Mouse (Mus musculus) limb, embryonic 13.5 days (tissue): ENCODE results near the gene Mogs. TPM values are rescaled to one million over a fixed set of nuclear protein-coding genes. Genes with fewer than 3 reads are reported as not detected.

ENCODE experiments used
- ATAC-seq: fragments of 200-750 bp; cut with Nextera tagmentation; 2 replicates; pipeline ENCODE4 v1.8.0; 2017; ENCODE audit warnings: low read depth, moderate number of reproducible peaks, moderate TSS enrichment; ENCODE audit not compliant: low FRiP score
- H3K27ac ChIP-seq: fragments of 300-500 bp; sonication (generic); 2 replicates; pipeline ENCODE4 v1.5.1; 2015; ENCODE audit warnings: inconsistent platforms, mild to moderate bottlenecking, moderate library complexity
- H3K27me3 ChIP-seq: fragments of 300-500 bp; sonication (generic); 2 replicates; pipeline ENCODE4 v1.6.1; 2015; ENCODE audit warnings: mild to moderate bottlenecking, inconsistent platforms
- H3K36me3 ChIP-seq: fragments of 300-500 bp; sonication (generic); 2 replicates; pipeline ENCODE4 v1.6.1; 2015; ENCODE audit warnings: inconsistent platforms, mild to moderate bottlenecking, moderate library complexity
- H3K4me1 ChIP-seq: fragments of 300-500 bp; sonication (generic); 2 replicates; pipeline ENCODE4 v1.6.1; 2015; ENCODE audit warnings: inconsistent platforms
- H3K4me2 ChIP-seq: fragments of 300-500 bp; sonication (generic); replicated peaks from 2 replicates; pipeline ENCODE4 v1.6.1; 2015; ENCODE audit warnings: inconsistent platforms, mild to moderate bottlenecking, moderate library complexity
- H3K4me3 ChIP-seq: fragments of 300-500 bp; sonication (generic); 2 replicates; pipeline ENCODE4 v1.5.1; 2015; ENCODE audit warnings: moderate library complexity, mild to moderate bottlenecking, inconsistent platforms
- H3K9ac ChIP-seq: fragments of 300-500 bp; sonication (generic); 2 replicates; pipeline ENCODE4 v1.6.1; 2015; ENCODE audit warnings: mild to moderate bottlenecking, inconsistent platforms
- H3K9me3 ChIP-seq: fragments of 300-500 bp; sonication (generic); 2 replicates; pipeline ENCODE4 v1.6.1; 2016; ENCODE audit warnings: inconsistent platforms
- WGBS: fragments of 180-500 bp; shearing (Covaris S2); methylation state at CpG from one replicate; pipeline ENCODE4 v1.1.7; 2015; 5-methylcytosine and 5-hydroxymethylcytosine counted together
- polyA plus RNA-seq: library from polyadenylated mRNA; unstranded; fragments of >200 nt; fragmentation: Nextera tagmentation; extraction: Ambion mirVana; gene quantifications from 2 replicates; pipeline ENCODE4 v1.2.1, GENCODE M21; 2015

Mogs gene
- 42.7 and 45.4 TPM in 2 replicates for polyA plus RNA-seq

- no peaks in the 10 kb centered on the region for H3K9me3 ChIP-seq
- H3K4me3 ChIP-seq, result peak within 1 kb of the TSS; percentile 90
- 1% methylated on average over 53 of the region's 58 CpGs for WGBS
- H3K27ac ChIP-seq, result peak within 1 kb of the TSS; percentile 74
- H3K4me2 ChIP-seq, result peak within 1 kb of the TSS; percentile 93
- H3K4me1 ChIP-seq, result peaks cover 34% of the 10 kb centered on the region
- H3K27me3 ChIP-seq, result no peaks in the 10 kb centered on the region
- H3K36me3 ChIP-seq, result peaks cover 42% of the 10 kb centered on the region
- ATAC-seq, result peak; percentile 90
- H3K9ac ChIP-seq, result peak within 1 kb of the TSS; percentile 92
These were observed at the start of gene Mogs for GRCm38 (mm10) chr6:83115011-83115671. TSS of gene Mogs (plus strand) at chr6:83115496.

DNA sequence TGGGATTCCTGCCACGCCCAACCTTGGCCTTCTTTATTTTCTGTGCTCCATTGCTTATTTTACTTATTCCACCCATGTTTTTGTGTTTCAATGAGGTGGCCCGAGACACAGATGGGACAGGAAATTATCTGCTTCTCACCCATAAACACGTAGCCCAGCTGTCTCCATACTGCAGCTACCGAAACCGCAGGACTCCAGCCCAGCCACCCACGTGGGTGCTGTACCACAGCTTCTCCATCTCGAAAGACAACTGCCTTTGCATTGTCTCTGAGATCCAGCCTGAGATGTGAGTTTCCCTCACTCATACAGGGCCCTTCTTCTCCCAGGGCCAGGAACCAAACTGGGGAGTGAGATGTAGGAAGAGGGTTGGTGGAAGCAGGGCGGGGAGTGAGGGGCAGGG, 49.3 kb upstream of the Mogs start:
- Histone ChIP-seq H3K36me3 (no peaks in the 10 kb centered on the region), H3K4me3 (no peak overlapping the region), H3K4me2 (no peak overlapping the region), H3K9ac (no peak overlapping the region), H3K4me1 (peaks cover 19% of the 10 kb centered on the region), H3K9me3 (no peaks in the 10 kb centered on the region), H3K27me3 (peaks cover 100% of the 10 kb centered on the region), H3K27ac (no peak overlapping the region)
- 39% methylated on average over 8 of the region's 8 CpGs for WGBS
- no peak for ATAC-seq

DNA sequence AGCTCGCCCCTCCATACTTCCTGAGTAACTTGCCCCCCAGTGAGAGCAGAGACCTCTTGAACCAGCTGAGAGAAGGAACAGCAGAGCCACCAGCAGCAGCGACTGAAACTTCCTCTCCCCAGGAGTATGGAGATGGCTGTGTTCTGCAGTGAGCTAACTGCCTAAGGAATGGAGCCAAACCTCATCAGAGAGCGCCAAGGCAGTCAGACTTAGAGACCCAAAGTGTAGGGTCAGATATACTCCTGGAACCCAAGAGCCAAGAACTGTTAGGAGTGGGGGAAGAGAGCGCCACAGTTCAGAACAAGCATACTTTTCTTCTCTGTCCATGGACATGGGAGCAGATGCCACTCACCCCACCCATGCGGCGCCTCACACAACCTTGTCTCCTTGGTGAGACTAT, 48.9 kb upstream of the Mogs start:
- Histone ChIP-seq H3K27ac (no peak overlapping the region), H3K4me3 (no peak overlapping the region), H3K4me1 (peaks cover 23% of the 10 kb centered on the region), H3K27me3 (peaks cover 100% of the 10 kb centered on the region), H3K36me3 (no peaks in the 10 kb centered on the region), H3K4me2 (no peak overlapping the region), H3K9ac (no peak overlapping the region), H3K9me3 (no peaks in the 10 kb centered on the region)
- no peak for ATAC-seq
- WGBS, result 28% methylated on average over 6 of the region's 6 CpGs

- Histone ChIP-seq H3K4me2 (peak overlapping the region; percentile 48; the same call in 1 of the 2 replicates), H3K4me3 (0 out of 2 replicates have a peak overlapping the region, but pooled peaks have one; percentile 24), H3K4me1 (peaks cover 24% of the 10 kb centered on the region), H3K9ac (no peak overlapping the region), H3K9me3 (no peaks in the 10 kb centered on the region), H3K27ac (no peak overlapping the region), H3K36me3 (no peaks in the 10 kb centered on the region), H3K27me3 (peaks cover 100% of the 10 kb centered on the region)
- no peak for ATAC-seq
- WGBS, result 8% methylated on average over 8 of the region's 8 CpGs
These were observed 47.1 kb upstream of the Mogs start for GRCm38 (mm10) chr6:83068221-83068620.

- peak overlapping the region; percentile 31 for H3K4me3 ChIP-seq
- no peaks in the 10 kb centered on the region for H3K9me3 ChIP-seq
- WGBS, result 1% methylated on average over 79 of the region's 81 CpGs
- H3K36me3 ChIP-seq, result no peaks in the 10 kb centered on the region
- H3K27me3 ChIP-seq, result peaks cover 99% of the 10 kb centered on the region
- no peak overlapping the region for H3K27ac ChIP-seq
- H3K4me2 ChIP-seq, result peak overlapping the region; percentile 48
- H3K9ac ChIP-seq, result no peak overlapping the region
- peaks cover 24% of the 10 kb centered on the region for H3K4me1 ChIP-seq
- ATAC-seq, result no peak
These were observed 46.4 kb upstream of the Mogs start for GRCm38 (mm10) chr6:83068706-83069487.

GRCm38 (mm10) chr6:83069488-83070246, 45.6 kb upstream of the Mogs start:
- Histone ChIP-seq H3K36me3 (no peaks in the 10 kb centered on the region), H3K4me2 (peak overlapping the region; percentile 54), H3K27me3 (peaks cover 99% of the 10 kb centered on the region), H3K4me3 (peak overlapping the region; percentile 31), H3K27ac (no peak overlapping the region), H3K9ac (0 out of 2 replicates have a peak overlapping the region, but pooled peaks have one; percentile 25), H3K4me1 (peaks cover 24% of the 10 kb centered on the region), H3K9me3 (no peaks in the 10 kb centered on the region)
- ATAC-seq, result no peak
- under 1% methylated on average over 62 of the region's 69 CpGs for WGBS

DNA sequence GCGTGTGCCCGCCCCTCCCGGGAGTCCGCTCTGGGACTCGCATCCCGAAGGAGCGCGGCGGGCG, 45.2 kb upstream of the Mogs start, which contains the start of gene Tlx2:
Gene Tlx2, minus strand, starts transcription at position 47 of the 64 bp plus-strand sequence.
- Histone ChIP-seq H3K4me1 (peaks cover 24% of the 10 kb centered on the region), H3K27me3 (peaks cover 99% of the 10 kb centered on the region), H3K4me3 (peak within 1 kb of the TSS; percentile 31), H3K36me3 (no peaks in the 10 kb centered on the region), H3K9me3 (no peaks in the 10 kb centered on the region), H3K9ac (0 out of 2 replicates have a peak within 1 kb of the TSS, but pooled peaks have one; percentile 25), H3K4me2 (peak within 1 kb of the TSS; percentile 54), H3K27ac (no peak within 1 kb of the TSS)
- 0% methylated on average over 10 of the region's 10 CpGs for WGBS
- no peak for ATAC-seq

GRCm38 (mm10) chr6:83070311-83071219, 44.7 kb upstream of the Mogs start:
- Histone ChIP-seq H3K36me3 (no peaks in the 10 kb centered on the region), H3K4me3 (peak overlapping the region; percentile 31), H3K27ac (no peak overlapping the region), H3K9ac (0 out of 2 replicates have a peak overlapping the region, but pooled peaks have one; percentile 25), H3K9me3 (no peaks in the 10 kb centered on the region), H3K4me2 (peak overlapping the region; percentile 54), H3K4me1 (peaks cover 24% of the 10 kb centered on the region), H3K27me3 (peaks cover 99% of the 10 kb centered on the region)
- 1% methylated on average over 58 of the region's 58 CpGs for WGBS
- ATAC-seq, result no peak

DNA sequence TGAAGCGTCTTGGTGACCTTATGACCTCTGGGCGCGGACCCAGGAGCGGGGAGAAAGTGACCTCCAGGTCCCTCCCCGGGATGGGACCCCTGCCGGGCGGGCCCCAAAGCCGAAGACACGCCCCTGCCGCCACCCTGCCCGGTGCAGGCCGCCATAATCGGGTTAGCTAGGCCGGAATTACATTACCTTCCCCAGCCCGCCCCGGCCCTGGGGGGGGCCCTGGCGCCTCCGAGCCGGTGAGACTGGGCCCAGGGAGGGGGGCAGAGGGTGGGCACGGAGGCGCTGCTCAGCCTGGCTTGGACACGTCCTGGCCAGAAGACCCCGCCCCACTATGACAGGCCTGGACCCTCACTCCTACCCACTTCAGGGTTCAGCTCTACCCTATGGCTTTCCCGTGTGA, 44.1 kb upstream of the Mogs start:
- peak overlapping the region; percentile 22; the same call in 1 of the 2 replicates for H3K4me3 ChIP-seq
- H3K4me2 ChIP-seq, result peak overlapping the region; percentile 40
- no peaks in the 10 kb centered on the region for H3K9me3 ChIP-seq
- no peak overlapping the region for H3K27ac ChIP-seq
- 4% methylated on average over 14 of the region's 24 CpGs for WGBS
- ATAC-seq, result peak; percentile 58; the same call in 1 of the 2 replicates
- no peaks in the 10 kb centered on the region for H3K36me3 ChIP-seq
- peaks cover 99% of the 10 kb centered on the region for H3K27me3 ChIP-seq
- H3K9ac ChIP-seq, result no peak overlapping the region
- H3K4me1 ChIP-seq, result peaks cover 24% of the 10 kb centered on the region

DNA sequence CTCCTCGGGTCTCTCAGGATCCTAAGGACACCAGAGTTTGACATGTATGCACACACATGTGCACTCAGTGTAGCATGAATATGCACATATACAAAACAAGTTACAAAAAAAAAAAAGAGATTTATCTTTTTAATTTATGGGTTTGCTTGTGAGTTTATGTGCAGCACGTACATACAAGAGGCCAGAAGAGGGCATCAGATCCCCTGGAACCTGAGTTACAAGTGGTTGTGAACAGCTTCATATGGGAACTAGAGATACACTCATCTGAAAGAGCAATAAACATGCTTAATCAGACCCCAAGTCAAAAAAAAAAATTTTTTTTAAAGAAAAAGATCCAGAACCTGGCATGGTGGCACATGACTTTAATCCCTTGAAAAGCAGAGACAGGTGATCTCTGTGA, 40.3 kb upstream of the Mogs start:
- Histone ChIP-seq H3K27me3 (peaks cover 68% of the 10 kb centered on the region), H3K27ac (no peak overlapping the region), H3K9me3 (no peaks in the 10 kb centered on the region)

DNA sequence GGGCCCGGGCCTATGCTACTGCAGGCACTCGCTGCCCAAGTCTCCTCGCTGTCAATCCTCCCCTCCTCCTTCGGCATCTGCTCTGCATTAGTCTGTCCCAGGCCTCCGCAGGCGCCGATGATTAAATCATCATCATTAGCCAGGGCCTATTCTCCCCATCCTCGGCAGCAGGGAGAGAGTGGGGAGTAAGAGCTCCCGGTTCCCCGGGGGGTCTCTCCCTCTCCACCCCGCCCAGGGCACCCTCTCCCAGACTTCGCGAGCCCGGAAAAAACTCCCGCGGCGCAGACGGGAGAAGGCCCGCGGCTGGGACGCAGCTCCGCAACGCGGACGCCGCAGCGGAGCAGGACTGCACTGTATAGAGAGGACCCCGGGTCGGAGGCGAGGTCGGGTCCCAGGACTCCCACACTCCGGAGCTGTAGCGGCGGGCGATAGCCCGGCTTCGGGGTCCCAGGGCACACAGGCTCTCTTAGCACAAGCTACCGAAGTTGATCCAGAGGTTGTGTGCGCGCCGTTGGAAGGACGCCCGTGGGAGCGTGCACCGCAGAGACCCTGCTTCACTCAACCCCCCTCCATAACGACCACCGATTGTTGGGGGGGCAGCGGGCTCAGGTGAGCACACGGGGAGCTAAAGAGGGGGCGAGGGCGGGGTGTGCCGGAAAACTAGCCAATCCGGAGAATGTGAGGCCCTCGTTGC, 37.5 kb upstream of the Mogs start, which contains the start of gene Pcgf1:
Gene Pcgf1, plus strand, starts transcription at position 240 of the 694 bp plus-strand sequence.
- Histone ChIP-seq H3K27me3 (peaks cover 50% of the 10 kb centered on the region), H3K4me3 (peak within 1 kb of the TSS; percentile 77), H3K9ac (peak within 1 kb of the TSS; percentile 76), H3K27ac (peak within 1 kb of the TSS; percentile 65), H3K36me3 (peaks cover 26% of the 10 kb centered on the region), H3K9me3 (no peaks in the 10 kb centered on the region), H3K4me2 (peak within 1 kb of the TSS; percentile 96), H3K4me1 (peaks cover 14% of the 10 kb centered on the region)
- ATAC-seq, result peak; percentile 97
- WGBS, result under 1% methylated on average over 54 of the region's 54 CpGs

More for the DNA sequence above, 40.3 kb upstream of the Mogs start:
- Histone ChIP-seq H3K4me2 (no peak overlapping the region), H3K9ac (no peak overlapping the region), H3K4me3 (no peak overlapping the region), H3K36me3 (no peaks in the 10 kb centered on the region), H3K4me1 (peaks cover 27% of the 10 kb centered on the region)
- ATAC-seq, result no peak
- WGBS, result 23% methylated on average over 2 of the region's 2 CpGs
